Mouse (Mus musculus): ENCODE measurements around the gene Cib1.

Cib1 gene

GRCm38 (mm10) chr7:80232489-80233029 lies at the start of gene Cib1, which contains the start of gene Gdpgp1:
Cib1 (minus strand) TSS chr7:80232813.
Gdpgp1 (plus strand) TSS chr7:80232865.
- peak; percentile 89 for DNase-seq

DNA sequence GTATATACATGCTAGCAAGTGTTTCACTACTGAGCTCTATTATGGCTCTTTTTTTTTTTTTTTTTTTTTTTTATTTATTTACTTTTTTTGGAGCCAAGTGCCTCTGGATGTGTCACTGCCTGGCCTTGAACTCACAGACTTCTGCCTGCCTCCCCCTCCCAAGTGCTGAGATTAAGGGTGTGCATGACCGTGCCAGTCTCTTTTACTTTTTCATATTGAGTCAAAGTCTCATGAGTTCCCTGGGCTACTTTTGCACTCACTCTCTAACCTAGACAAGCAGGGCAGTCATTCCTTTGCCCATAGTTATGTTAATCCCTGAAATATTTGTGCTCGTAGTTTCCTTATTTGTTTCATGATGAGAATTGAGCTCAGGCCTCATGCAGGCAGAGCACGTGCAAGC lies 49.0 kb upstream of the Cib1 start:
- no peak for DNase-seq

DNA sequence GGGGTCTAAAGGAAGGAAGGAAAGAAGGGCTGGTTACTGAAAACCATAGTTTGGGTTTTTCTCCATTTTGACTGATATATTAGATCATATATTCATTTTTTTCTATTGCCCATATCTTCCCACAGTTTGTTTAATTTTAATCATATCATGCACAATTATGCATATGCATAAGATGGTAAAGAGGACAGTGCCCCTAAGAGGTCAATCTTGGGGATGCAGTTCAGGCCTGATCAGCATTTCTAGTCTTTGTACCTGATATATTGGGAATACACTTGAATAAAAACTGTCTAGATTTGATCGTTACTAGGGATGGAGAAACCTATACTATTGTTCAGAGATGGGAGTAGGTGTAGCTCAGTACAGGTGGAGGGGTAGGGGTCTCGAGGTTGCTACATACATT lies 48.4 kb upstream of the Cib1 start:
- no peak for DNase-seq

DNA sequence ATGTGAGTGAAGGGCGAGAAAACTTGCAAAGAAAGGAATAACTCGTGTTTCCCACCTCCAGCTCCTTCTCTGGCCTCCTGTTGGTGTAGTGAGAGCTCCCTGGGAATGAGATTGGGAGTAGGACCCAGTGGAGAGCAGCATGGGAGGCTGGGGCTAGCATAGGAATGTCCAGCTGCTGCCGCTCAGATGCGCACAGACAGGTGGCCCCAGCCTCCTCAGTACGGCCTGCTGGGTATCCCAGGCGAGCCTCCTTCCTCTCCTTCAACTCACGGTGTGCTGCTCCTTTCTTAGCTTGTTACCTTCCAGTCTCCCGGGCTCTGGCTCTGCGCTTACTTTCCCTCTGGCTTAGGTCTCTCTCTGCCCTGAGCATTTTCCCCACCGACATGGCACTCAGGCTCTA lies 47.4 kb upstream of the Cib1 start:
- no peak for DNase-seq

DNA sequence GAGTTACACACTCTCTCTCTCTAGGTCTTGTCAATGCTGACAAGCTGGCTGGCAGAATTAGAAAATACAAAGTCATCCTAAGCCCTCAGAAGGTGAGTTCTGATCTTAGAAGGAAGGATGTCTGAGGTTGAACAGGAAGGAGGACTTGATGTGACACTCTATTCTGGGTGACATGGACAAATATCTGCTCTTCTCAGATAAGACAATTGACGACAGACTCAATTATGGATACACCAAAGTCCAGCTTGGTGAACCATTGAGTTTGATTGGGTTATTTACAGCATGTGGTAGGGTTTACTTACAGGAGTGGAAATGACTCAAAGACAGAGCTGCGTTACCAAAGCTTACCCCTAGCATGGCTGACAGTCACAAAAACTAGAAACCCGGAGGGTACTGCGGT lies 43.8 kb upstream of the Cib1 start:
- DNase-seq: no peak

DNA sequence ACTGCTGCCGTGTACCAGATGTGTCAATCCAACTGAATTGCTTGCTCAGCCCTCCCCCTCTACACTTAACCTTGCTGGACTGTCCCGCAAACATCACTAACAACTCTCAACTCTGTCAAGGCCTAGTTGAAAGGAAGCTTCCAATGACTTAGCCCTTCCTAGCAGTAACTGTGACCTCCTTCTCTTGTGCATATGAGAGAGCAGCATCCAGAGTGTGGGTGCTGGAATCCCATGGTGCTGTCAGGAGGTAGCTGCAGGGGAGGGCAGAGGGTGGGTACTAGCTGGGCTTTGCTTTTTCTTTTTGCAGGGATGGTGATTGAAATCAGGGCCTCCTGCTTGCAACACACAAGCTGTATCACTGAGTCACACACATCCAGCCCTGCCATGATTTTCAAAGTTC lies 40.8 kb upstream of the Cib1 start:
- DNase-seq: no peak

DNA sequence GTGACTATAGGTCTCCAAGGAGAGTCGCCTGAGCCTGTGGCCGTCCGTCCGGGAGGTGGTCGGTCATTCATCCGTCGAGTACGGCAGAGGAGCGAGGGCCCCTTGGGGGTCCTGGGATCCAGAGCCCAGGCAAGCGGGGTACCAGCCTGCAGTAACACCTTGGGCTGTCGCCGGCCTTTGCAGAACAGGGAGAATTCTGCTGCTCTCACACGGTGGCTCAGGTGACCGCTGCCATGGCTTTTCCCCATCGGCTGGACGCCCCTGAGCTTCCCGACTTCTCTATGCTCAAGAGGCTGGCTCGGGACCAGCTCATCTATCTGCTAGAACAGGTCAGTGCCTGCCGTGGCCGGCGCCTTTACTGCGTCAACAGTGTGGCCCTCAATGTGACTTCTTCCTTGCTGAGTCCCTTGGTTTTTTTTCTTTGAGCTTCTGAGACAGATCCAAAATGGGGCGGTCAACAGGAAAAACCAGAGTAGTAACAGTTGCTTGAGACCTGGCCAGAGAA lies 37.2 kb upstream of the Cib1 start:
- DNase-seq: peak; percentile 68

DNA sequence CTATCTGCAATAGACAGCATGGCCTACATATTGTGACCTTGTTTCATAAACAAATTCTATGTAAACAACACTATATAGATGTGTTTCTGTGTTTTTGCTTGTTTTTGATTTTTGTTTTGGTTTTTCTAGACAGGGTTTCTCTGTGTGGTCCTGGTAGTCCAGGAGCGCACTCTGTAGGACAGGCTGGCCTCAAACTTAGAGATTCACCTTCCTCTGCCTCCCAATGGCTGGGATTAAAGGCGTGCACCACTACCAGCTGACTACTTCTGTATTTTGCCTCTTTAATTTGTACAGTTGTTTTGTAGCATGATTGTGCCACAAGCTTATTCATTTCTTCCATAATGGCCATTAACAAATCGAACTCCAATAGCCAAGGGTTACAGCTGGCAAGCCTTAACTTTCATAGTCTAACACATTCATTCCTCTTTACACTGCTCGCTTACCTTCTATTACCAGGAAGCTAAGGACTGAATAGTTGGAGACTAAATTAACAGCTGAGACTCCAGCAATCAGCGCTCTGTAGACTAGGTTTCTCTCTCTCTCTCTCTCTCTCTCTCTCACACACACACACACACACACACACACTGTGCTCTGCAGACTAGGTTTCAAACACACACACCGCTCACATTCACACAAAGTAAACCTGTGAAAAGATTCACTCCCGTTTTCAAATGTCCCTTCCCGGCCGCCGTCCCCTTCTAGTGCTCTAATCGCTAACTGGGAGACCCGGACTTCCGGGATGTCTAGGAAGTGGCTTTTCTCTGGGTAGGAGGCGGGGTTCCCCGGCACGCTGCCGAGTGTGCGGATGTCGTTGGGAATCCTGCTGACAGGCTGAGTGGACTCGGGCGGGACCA lies 36.5 kb upstream of the Cib1 start, which contains the start of gene Vps33b:
Gene Vps33b (plus strand): TSS at position 753 of the 854 bp plus-strand sequence.
- DNase-seq: peak; percentile 95

DNA sequence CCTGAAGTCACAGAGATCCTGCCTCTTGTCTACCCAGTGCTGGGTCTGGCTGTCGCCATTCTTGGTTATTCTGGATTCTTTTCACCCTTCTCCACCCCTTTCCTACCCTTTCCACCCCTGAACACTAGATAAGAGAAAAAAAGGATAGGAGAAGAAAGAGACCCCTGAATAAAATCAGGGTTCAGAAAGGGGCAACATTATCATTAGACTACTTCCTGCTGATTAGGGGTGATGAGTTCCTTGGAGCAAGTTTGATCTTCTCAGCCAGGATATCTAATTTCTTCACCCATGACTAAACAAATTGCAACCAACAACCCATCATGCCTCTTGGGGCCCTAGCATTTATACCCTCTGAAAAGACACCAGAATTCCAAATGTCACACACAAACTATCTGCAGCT lies 35.2 kb upstream of the Cib1 start:
- no peak for DNase-seq

DNA sequence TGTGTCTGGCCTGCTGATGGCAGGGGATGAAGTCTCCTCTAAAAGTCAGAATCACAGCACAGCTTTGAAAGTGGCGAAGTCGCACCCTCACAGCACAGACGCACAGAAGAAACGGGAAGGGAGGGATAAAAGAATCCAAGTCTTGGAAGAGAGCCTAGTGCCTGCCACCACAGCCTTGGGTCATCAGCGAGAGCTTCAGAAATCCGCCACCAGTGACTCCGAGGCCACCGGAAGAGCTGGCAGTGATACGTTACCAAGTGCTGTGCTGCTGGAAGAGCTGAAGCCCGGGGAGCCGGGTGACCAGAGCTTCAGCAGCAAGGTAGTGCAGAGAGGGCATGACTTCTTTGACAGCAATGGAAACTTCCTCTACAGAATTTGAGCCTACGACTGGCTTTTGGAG lies 32.0 kb upstream of the Cib1 start:
- DNase-seq: no peak

GRCm38 (mm10) chr7:80261372-80261990 lies 28.9 kb upstream of the Cib1 start:
- DNase-seq: no peak

GRCm38 (mm10) chr7:80260625-80261371 lies 28.2 kb upstream of the Cib1 start, which contains the start of gene Ngrn:
Ngrn (plus strand) TSS chr7:80261215.
- peak; percentile 81 for DNase-seq

DNA sequence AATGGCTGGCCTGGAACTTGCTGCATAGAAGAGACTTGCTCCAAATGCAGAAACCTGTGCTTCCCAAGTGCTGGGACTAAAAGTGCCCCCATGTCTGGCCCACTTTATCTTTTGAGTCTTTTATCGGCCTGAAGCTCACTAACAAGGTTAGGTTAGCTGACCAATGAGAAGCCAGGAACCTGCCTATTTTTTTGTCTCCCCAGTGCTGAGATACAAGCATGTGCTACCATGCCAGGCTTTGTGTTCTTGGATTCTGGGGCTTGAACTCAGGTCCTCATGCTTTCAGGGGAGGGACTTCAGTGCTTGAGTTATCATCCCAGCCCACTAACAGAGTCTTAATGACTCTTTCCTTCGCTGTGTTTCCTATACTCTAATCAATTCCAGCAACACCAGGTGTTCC lies 25.1 kb upstream of the Cib1 start:
- DNase-seq: no peak

GRCm38 (mm10) chr7:80255981-80256380 lies 23.4 kb upstream of the Cib1 start:
- no peak for DNase-seq

GRCm38 (mm10) chr7:80252886-80253285 lies 20.3 kb upstream of the Cib1 start:
- no peak for DNase-seq

DNA sequence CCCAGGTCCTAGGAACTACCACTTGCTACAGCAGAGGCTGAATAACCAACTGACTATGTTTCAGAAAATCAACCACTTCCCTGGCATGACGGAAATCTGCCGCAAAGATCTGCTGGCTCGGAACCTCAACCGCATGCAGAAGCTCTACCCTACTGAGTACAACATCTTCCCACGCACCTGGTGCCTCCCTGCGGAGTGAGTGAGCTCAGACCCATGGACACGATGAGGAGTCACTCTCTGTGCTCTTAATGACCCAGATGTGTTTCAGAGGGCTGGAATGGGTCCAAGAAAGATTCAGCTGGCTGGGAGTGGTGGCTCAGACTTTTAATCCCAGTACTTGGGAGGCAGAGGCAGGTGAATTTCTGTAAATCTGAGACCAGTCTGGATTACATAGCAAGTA lies 19.8 kb upstream of the Cib1 start:
- DNase-seq: no peak

GRCm38 (mm10) chr7:80246859-80247258 lies 14.2 kb upstream of the Cib1 start:
- DNase-seq: no peak

- peak; percentile 98 for DNase-seq
These were observed 13.6 kb upstream of the Cib1 start, which contains the start of gene Ttll13 for GRCm38 (mm10) chr7:80246148-80246721. Ttll13 (plus strand) TSS chr7:80246376.

- peak; percentile 21 for DNase-seq
These were observed 12.2 kb upstream of the Cib1 start for GRCm38 (mm10) chr7:80244851-80245250.

- DNase-seq: no peak
These were observed 9.0 kb upstream of the Cib1 start for GRCm38 (mm10) chr7:80241661-80242060.

GRCm38 (mm10) chr7:80238542-80238941 lies 5.9 kb upstream of the Cib1 start:
- no peak for DNase-seq

DNA sequence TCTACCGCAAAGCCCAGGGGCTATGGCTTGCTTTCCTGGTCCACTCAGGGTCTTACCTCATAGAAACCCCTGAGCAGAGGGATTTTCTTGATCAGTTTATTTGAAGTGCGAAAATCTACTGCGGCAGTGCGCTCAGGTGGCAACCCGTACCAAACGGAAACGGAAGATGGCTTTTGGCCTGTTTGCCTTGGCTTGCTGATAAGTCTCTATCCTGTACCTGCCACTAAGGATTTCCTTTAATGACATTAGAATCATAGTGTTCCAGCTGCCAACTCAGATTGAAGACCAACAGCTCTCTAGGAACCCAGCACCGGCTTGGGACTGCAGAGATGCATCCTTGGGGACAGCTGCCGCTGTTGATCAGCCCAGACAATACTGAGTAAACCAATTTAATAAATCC lies 1.2 kb upstream of the Cib1 start:
- DNase-seq: no peak

All from cerebellum, adult 11-12 months (tissue).